ENCODE assay signal across 8 mouse cellular contexts in the genomic region with DNA sequence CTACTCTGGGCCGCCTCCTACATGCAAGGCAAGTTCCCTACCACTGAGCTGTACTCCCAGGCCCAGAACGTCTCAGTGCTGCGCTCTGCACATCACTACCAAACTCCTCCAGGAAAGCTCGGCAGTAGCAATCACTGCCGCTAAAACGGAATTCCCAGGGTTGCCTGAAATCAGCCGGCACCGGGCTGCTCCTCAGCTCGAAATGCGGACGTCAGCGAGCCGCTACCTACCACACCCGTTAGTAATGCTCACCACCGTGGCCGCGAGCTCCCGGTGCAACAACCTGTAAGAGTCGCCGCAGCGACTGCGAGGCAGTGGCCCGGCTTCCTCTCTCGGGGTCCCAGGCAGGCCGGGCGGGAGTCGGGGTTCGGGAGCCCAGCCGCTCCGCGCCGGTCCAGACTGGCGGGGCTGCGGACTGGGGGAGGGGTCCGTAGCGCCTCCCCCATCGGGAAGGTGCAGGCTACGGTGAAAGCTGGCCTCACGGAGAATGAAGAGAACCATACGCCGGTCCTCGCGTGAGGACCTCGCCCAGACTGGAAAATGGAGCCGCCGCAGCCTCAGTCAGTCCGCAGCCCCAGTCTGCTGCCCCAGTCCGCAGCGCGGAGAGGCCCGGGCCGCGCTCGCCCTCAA. TPM values are rescaled to one million over a fixed set of nuclear protein-coding genes. Genes with fewer than 3 reads are reported as not detected.
DNase-seq lines count a peak whose midpoint lies in the region; ATAC-seq and TF ChIP-seq lines count a peak whose summit lies in the region.

No protein-coding gene starts in this region.

- peaks cover 13% of the 10 kb centered on the region for H3K79me2 ChIP-seq in MEL (ENCODE audit: control insufficient read depth, insufficient read depth, low read length, poor library complexity)

- H3K9ac ChIP-seq in MEL (ENCODE audit: control insufficient read depth, low read depth, low read length, poor library complexity, severe bottlenecking), result peak overlapping the region; percentile 78

- H3K36me3 ChIP-seq in MEL (ENCODE audit: control insufficient read depth in 1 of 2, insufficient read depth in 2 of 2, low read length in 2 of 2), result peaks cover 0 to 13% of the 10 kb centered on the region in 2 experiments; a peak in 2 of 4 replicates

- no peaks in the 10 kb centered on the region for H3K27me3 ChIP-seq in MEL (ENCODE audit: control insufficient read depth in 1 of 2, insufficient read depth in 2 of 2, low read length in 2 of 2)

- peak; percentile 75 for DNase-seq in MEL (ENCODE audit: low read depth, low spot score)
- DNase-seq in c-Kit-negative CD71-positive TER-119-positive erythroid progenitor cells, embryonic 14.5 days (ENCODE audit: low read depth, low spot score), result peak; percentile 32
- DNase-seq in forelimb bud, embryonic 11.5 days (ENCODE audit: low read depth, low spot score), result peak; percentile 67
- peak; percentile 50 to 71 for DNase-seq in layer of hippocampus, postnatal 14 days (ENCODE audit: low spot score in 2 of 2)
- DNase-seq in lung, postnatal 4 days, result peak; percentile 70 to 73
- DNase-seq in right cerebral cortex, adult 2 months (ENCODE audit: low spot score in 2 of 2), result peak; percentile 61 to 62
- peak; percentile 48 for DNase-seq in urinary bladder, postnatal 14 days (ENCODE audit: low spot score)

- peak overlapping the region; percentile 72 to 98 for H3K4me3 ChIP-seq in MEL (ENCODE audit: control insufficient read depth in 1 of 2, insufficient read depth in 1 of 2, low read depth in 2 of 2, low read length in 2 of 2)

- no peak for TF ChIP-seq POLR2A in MEL (IDR thresholded peaks at IDR 0.05; ENCODE audit: control insufficient read depth in 1 of 2, insufficient read depth in 1 of 2, low read depth in 1 of 2, low read length in 2 of 2, poor library complexity in 1 of 2)

- H3K27ac ChIP-seq in MEL (ENCODE audit: control insufficient read depth, low read depth, low read length), result peak overlapping the region; percentile 44

- no peak for TF ChIP-seq CTCF in MEL (IDR thresholded peaks at IDR 0.05 in 2 of 3, conservative IDR thresholded peaks at IDR 0.05 in 1 of 3; ENCODE audit: control insufficient read depth in 1 of 3, insufficient read depth in 1 of 3, low read depth in 2 of 3, low read length in 3 of 3, poor library complexity in 1 of 3, severe bottlenecking in 1 of 3)

- no peak for TF ChIP-seq RAD21 in MEL (IDR thresholded peaks at IDR 0.05; ENCODE audit: low read depth, low read length)

- H3K4me1 ChIP-seq in MEL (ENCODE audit: control insufficient read depth in 1 of 2, insufficient read depth in 2 of 2, low read length in 2 of 2), result peaks cover 5 to 6% of the 10 kb centered on the region in 2 experiments

- H3K9me3 ChIP-seq in MEL (replicated peaks; ENCODE audit: insufficient read depth, low read length), result no peaks in the 10 kb centered on the region

- 0 out of 4 replicates have a peak, but pooled peaks of 1 of the 2 experiments have one; percentile 8 for TF ChIP-seq EP300 in MEL (IDR thresholded peaks at IDR 0.05; ENCODE audit: low read depth in 1 of 2, low read length in 2 of 2)

- ATAC-seq in hematopoietic stem cell, adult 5-6 weeks (replicated peaks in 1 of 2; ENCODE audit: insufficient read depth in 1 of 2, low FRiP score in 2 of 2, low TSS enrichment in 1 of 2, low read depth in 1 of 2, poor library complexity in 2 of 2, severe bottlenecking in 2 of 2), result peak; percentile 20 to 36; a peak in 1 of 4 replicates

TF ChIP-seq in MEL, 35 proteins besides CTCF, POLR2A, EP300 and RAD21:
- TF ChIP-seq NRF1 (IDR thresholded peaks at IDR 0.05; ENCODE audit: insufficient read depth, low read depth, low read length, poor library complexity, severe bottlenecking) (no peak), UBTF (IDR thresholded peaks at IDR 0.05; ENCODE audit: borderline replicate concordance, insufficient read depth, low read depth, low read length) (0 out of 2 replicates have a peak, but pooled peaks have one; percentile 67), CHD1 (IDR thresholded peaks at IDR 0.05; ENCODE audit: low read depth, low read length) (peak; percentile 62; the same call in 1 of the 2 replicates), NELFE (IDR thresholded peaks at IDR 0.05; ENCODE audit: low read depth, low read length) (no peak), SMC3 (IDR thresholded peaks at IDR 0.05; ENCODE audit: low read depth, low read length) (no peak)

RNA-seq across cellular contexts. Expression of gene Cdc42se2, which starts 0.5 kb away (rescaled TPM):
- total RNA-seq in MEL (2012; rRNA removed), result 31.4 and 33.4 TPM in 2 replicates
- polyA plus RNA-seq in MEL (2012; ENCODE audit: insufficient read depth in 1 of 2, insufficient read length in 2 of 2, low read depth in 1 of 2, low replicate concordance in 2 of 2, missing spikeins in 1 of 2), result 10 to 100 TPM; 30.1 to 47.4 TPM
- total RNA-seq in hematopoietic stem cell, adult 5-6 weeks (2017), result 94.8 and 117 TPM in 2 replicates
- 100 to 1,000 TPM; 157 to 168 TPM for total RNA-seq in layer of hippocampus, postnatal 14 days (2021)

Comparison
In these comparisons a context has a peak if more than half of its experiments do, and no peak if none do; other contexts are left out.
1. Peak in every context shown above with its lines: DNase-seq, ATAC-seq, H3K4me3 ChIP-seq and H3K27ac ChIP-seq.